Mouse (Mus musculus) liver, embryonic 13.5 days (tissue): ENCODE data around the gene Tmem169. TPM values are rescaled to one million over a fixed set of nuclear protein-coding genes. Genes with fewer than 3 reads are reported as not detected.

Source experiments
- ATAC-seq: fragments of 200-750 bp; cut with Nextera tagmentation; 2 replicates; pipeline ENCODE4 v1.8.0; 2017; ENCODE audit warnings: low read depth, mild to moderate bottlenecking, moderate number of reproducible peaks, moderate library complexity
- DNase-seq: peaks from one replicate; pipeline ENCODE4 v3.0.0; 2022
- H3K27ac ChIP-seq: fragments of 300-500 bp; sonication (generic); 2 replicates; pipeline ENCODE4 v1.5.1; 2015; ENCODE audit warnings: moderate library complexity, mild to moderate bottlenecking, inconsistent platforms
- H3K27me3 ChIP-seq: fragments of 300-500 bp; sonication (generic); 2 replicates; pipeline ENCODE4 v1.6.1; 2015; ENCODE audit warnings: mild to moderate bottlenecking, inconsistent platforms
- H3K36me3 ChIP-seq: fragments of 300-500 bp; sonication (generic); 2 replicates; pipeline ENCODE4 v1.6.1; 2015; ENCODE audit warnings: mild to moderate bottlenecking, inconsistent platforms
- H3K4me1 ChIP-seq: fragments of 300-500 bp; sonication (generic); replicated peaks from 2 replicates; pipeline ENCODE4 v1.6.1; 2015; ENCODE audit warnings: inconsistent platforms
- H3K4me2 ChIP-seq: fragments of 300-500 bp; sonication (generic); 2 replicates; pipeline ENCODE4 v1.6.1; 2015; ENCODE audit warnings: inconsistent platforms, mild to moderate bottlenecking, moderate library complexity
- H3K4me3 ChIP-seq: fragments of 300-500 bp; sonication (generic); replicated peaks from 2 replicates; pipeline ENCODE4 v1.5.1; 2015; ENCODE audit warnings: mild to moderate bottlenecking, inconsistent platforms
- H3K9ac ChIP-seq: fragments of 300-500 bp; sonication (generic); 2 replicates; pipeline ENCODE4 v1.6.1; 2015; ENCODE audit warnings: mild to moderate bottlenecking, inconsistent platforms
- H3K9me3 ChIP-seq: fragments of 300-500 bp; sonication (generic); replicated peaks from 2 replicates; pipeline ENCODE4 v1.6.1; 2016; ENCODE audit warnings: inconsistent platforms
- WGBS: fragments of 180-500 bp; shearing (Covaris S2); methylation state at CpG from one replicate; pipeline ENCODE4 v1.1.7; 2015; ENCODE audit not compliant: insufficient replicate concordance; 5-methylcytosine and 5-hydroxymethylcytosine counted together
- polyA plus RNA-seq: library from polyadenylated mRNA; unstranded; fragments of >200 nt; fragmentation: Nextera tagmentation; extraction: Ambion mirVana; gene quantifications from 2 replicates; pipeline ENCODE4 v1.2.1, GENCODE M21; 2015

Tmem169 gene
- polyA plus RNA-seq, 1 experiment from 2014 or later, result 0.48 TPM

DNA sequence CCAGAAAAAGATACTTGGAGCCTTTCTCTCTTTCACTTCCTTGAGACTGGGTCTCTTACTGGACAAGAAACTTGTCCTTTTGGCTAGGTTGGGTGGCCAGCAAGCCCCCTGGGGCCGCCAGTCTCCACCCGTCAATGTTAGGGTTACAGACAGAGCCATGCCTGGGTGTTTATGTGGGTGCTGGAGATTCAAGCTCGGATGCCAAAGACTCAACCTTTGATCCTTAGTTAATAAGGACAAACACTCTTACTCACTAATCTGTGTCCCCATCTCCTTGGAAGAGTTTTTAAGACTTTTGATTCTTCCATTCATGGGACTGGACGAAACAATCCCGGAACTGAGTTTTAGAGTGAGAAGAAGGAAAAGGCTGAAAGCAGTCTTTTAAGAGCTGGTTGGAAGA lies 54.2 kb downstream of the Tmem169 start:
- Histone ChIP-seq H3K36me3 (peaks cover 36% of the 10 kb centered on the region), H3K9me3 (no peaks in the 10 kb centered on the region)
- no peak for ATAC-seq

DNA sequence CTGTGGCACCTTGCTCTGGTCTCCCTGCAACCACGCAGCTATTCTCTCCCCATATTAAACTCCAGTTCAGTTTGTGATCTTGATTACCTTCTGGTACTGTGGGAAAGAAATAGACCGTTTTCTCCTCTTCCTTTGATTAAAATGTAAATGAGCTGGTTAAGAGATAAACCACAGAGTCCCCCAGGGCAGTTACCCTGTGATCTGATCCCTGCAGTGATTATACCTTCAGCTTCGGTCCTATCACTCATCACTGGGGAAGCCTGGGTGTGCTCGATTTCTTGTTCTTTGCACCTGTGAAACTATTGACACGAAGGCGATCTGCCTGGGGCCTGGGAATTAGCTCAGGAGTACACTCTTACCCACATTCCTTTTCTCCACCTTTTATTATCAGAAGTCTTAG lies 63.7 kb downstream of the Tmem169 start:
- no peaks in the 10 kb centered on the region for H3K27me3 ChIP-seq
- WGBS, result 57% methylated on average over 6 of the region's 6 CpGs
- DNase-seq, result no peak
- H3K4me2 ChIP-seq, result no peak overlapping the region
- H3K27ac ChIP-seq, result no peak overlapping the region
- no peaks in the 10 kb centered on the region for H3K4me1 ChIP-seq
- no peak overlapping the region for H3K9ac ChIP-seq
- ATAC-seq, result no peak
- no peak overlapping the region for H3K4me3 ChIP-seq
- peaks cover 39% of the 10 kb centered on the region for H3K36me3 ChIP-seq
- H3K9me3 ChIP-seq, result no peaks in the 10 kb centered on the region

More for the DNA sequence above, 54.2 kb downstream of the Tmem169 start:
- no peak overlapping the region for H3K4me2 ChIP-seq
- H3K27me3 ChIP-seq, result no peaks in the 10 kb centered on the region
- H3K4me3 ChIP-seq, result no peak overlapping the region
- H3K9ac ChIP-seq, result no peak overlapping the region
- 77% methylated on average over 5 of the region's 5 CpGs for WGBS
- no peak for DNase-seq
- no peak overlapping the region for H3K27ac ChIP-seq
- H3K4me1 ChIP-seq, result no peaks in the 10 kb centered on the region

Other genes with a start within 250 kb of the Tmem169 start
- gene Mreg, start 72.1 kb upstream of the Tmem169 start, polyA plus RNA-seq, result 5.1 and 7.8 TPM in 2 replicates
- gene Pecr, start 55 bp upstream of the Tmem169 start, polyA plus RNA-seq, result 42.6 and 46.1 TPM in 2 replicates
- 24.0 and 27.9 TPM in 2 replicates for gene Xrcc5, start 23.1 kb downstream of the Tmem169 start, polyA plus RNA-seq